Mouse (Mus musculus): ENCODE data around the gene Tenm3.

Gene Tenm3

GRCm38 (mm10) chr8:48522004-48522403, 321.7 kb downstream of the Tenm3 start:
- in situ Hi-C loops (cut with MboI): no loop called here

- in situ Hi-C loops (cut with MboI): no loop called here
These were observed 326.3 kb downstream of the Tenm3 start for GRCm38 (mm10) chr8:48517431-48517830.

GRCm38 (mm10) chr8:48514230-48514629, 329.5 kb downstream of the Tenm3 start:
- in situ Hi-C loops (cut with MboI): no loop called here

- in situ Hi-C loops (cut with MboI): no loop called here
These were observed 329.9 kb downstream of the Tenm3 start for GRCm38 (mm10) chr8:48513801-48514200.

GRCm38 (mm10) chr8:48511546-48511945, 332.2 kb downstream of the Tenm3 start:
- in situ Hi-C loops (cut with MboI): no loop called here

GRCm38 (mm10) chr8:48511137-48511536, 332.6 kb downstream of the Tenm3 start:
- in situ Hi-C loops (cut with MboI): no loop called here

GRCm38 (mm10) chr8:48508641-48509599, 334.8 kb downstream of the Tenm3 start:
- in situ Hi-C loops (cut with MboI): no loop called here

GRCm38 (mm10) chr8:48507719-48508501, 335.8 kb downstream of the Tenm3 start:
- in situ Hi-C loops (cut with MboI): no loop called here

GRCm38 (mm10) chr8:48492491-48492890, 351.3 kb downstream of the Tenm3 start:
- in situ Hi-C loops (cut with MboI): no loop called here

- in situ Hi-C loops (cut with MboI): no loop called here
These were observed 353.1 kb downstream of the Tenm3 start for GRCm38 (mm10) chr8:48490635-48491165.

GRCm38 (mm10) chr8:48489936-48490634, 353.7 kb downstream of the Tenm3 start:
- in situ Hi-C loops (cut with MboI): no loop called here

- in situ Hi-C loops (cut with MboI): no loop called here
These were observed 354.3 kb downstream of the Tenm3 start for GRCm38 (mm10) chr8:48489417-48489816.

GRCm38 (mm10) chr8:48488809-48489208, 354.9 kb downstream of the Tenm3 start:
- in situ Hi-C loops (cut with MboI): no loop called here

- in situ Hi-C loops (cut with MboI): no loop called here
These were observed 359.6 kb downstream of the Tenm3 start for GRCm38 (mm10) chr8:48484143-48484542.

- in situ Hi-C loops (cut with MboI): no loop called here
These were observed 361.8 kb downstream of the Tenm3 start for GRCm38 (mm10) chr8:48481709-48482671.

- in situ Hi-C loops (cut with MboI): no loop called here
These were observed 366.3 kb downstream of the Tenm3 start for GRCm38 (mm10) chr8:48477371-48477935.

- in situ Hi-C loops (cut with MboI): no loop called here
These were observed 366.9 kb downstream of the Tenm3 start for GRCm38 (mm10) chr8:48476896-48477295.

- in situ Hi-C loops (cut with MboI): no loop called here
These were observed 376.1 kb downstream of the Tenm3 start for GRCm38 (mm10) chr8:48467633-48468032.

GRCm38 (mm10) chr8:48458373-48458772, 385.4 kb downstream of the Tenm3 start:
- in situ Hi-C loops (cut with MboI): no loop called here
